Mouse (Mus musculus): ENCODE data around the gene Scrt2. TPM values are rescaled to one million over a fixed set of nuclear protein-coding genes. Genes with fewer than 3 reads are reported as not detected.

Gene Scrt2
- polyA plus RNA-seq, 1 experiment: not detected

GRCm38 (mm10) chr2:152068660-152069433 is 12.5 kb upstream of the Scrt2 start:
- no peaks in the 10 kb centered on the region for H3K36me3 ChIP-seq (ENCODE audit: control insufficient read depth, insufficient read depth, low read length)
- 60% methylated on average over 11 of the region's 11 CpGs for WGBS
- no peaks in the 10 kb centered on the region for H3K27me3 ChIP-seq (ENCODE audit: control insufficient read depth, insufficient read depth, low read length)

DNA sequence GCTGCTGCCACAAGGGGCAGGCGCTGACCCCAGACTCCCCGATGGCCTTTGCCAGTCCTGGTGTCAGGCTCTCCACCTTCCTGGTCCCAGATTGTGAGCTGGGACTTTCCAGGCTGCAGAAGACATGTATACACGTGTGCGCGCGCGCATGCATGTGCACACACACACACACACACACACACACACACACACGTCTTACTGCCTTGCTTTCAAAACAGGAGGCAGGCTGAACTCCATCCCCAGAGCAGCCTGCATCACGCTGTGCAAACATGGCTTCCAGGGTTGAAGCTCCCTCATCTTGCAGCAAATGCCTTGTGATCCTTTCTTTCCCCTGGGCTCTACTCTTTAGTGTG is 11.9 kb upstream of the Scrt2 start:
- H3K4me3 ChIP-seq (ENCODE audit: extremely low read depth, insufficient read depth, insufficient read length): no peak overlapping the region
- H3K4me1 ChIP-seq (ENCODE audit: control insufficient read depth, insufficient read depth, insufficient read length): no peaks in the 10 kb centered on the region
- DNase-seq (ENCODE audit: low read depth in 1 of 2, low spot score in 2 of 2): no peak
- H3K36me3 ChIP-seq (ENCODE audit: control insufficient read depth, insufficient read depth, low read length): no peaks in the 10 kb centered on the region
- no peak for TF ChIP-seq CTCF (IDR thresholded peaks at IDR 0.05; ENCODE audit: extremely low read depth, insufficient read depth, insufficient read length, insufficient replicate concordance)
- no peak for TF ChIP-seq POLR2A (IDR thresholded peaks at IDR 0.05; ENCODE audit: low read depth, low read length)
- WGBS: 73% methylated on average over 9 of the region's 9 CpGs
- no peaks in the 10 kb centered on the region for H3K27me3 ChIP-seq (ENCODE audit: control insufficient read depth, insufficient read depth, low read length)
- H3K27ac ChIP-seq (ENCODE audit: insufficient read depth, low read length): no peak overlapping the region

More at GRCm38 (mm10) chr2:152068660-152069433, 12.5 kb upstream of the Scrt2 start:
- no peak overlapping the region for H3K4me3 ChIP-seq (ENCODE audit: extremely low read depth, insufficient read depth, insufficient read length)
- H3K27ac ChIP-seq (ENCODE audit: insufficient read depth, low read length): no peak overlapping the region
- no peak for DNase-seq (ENCODE audit: low read depth in 1 of 2, low spot score in 2 of 2)
- no peak for TF ChIP-seq POLR2A (IDR thresholded peaks at IDR 0.05; ENCODE audit: low read depth, low read length)
- no peak for TF ChIP-seq CTCF (IDR thresholded peaks at IDR 0.05; ENCODE audit: extremely low read depth, insufficient read depth, insufficient read length, insufficient replicate concordance)
- H3K4me1 ChIP-seq (ENCODE audit: control insufficient read depth, insufficient read depth, insufficient read length): no peaks in the 10 kb centered on the region

DNA sequence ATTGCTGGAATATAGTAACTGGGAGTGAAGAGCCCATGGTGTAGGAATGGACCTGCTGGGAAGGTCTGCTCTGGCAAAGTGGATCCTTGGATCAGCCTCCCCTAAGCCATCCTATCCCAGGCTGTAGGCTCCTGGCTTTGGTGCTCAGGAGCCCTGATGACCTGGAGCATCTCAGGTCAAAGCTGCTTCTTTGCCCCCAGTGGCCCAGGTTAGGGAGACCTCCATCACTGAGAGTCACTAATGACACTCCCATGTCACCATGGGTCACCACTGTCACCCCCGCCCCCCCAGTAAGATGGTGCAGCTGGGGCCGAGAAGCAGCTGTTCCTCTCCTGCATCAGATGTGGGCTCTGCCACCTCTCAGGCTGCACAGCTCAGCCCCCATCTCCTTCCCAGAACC is 11.4 kb upstream of the Scrt2 start:
- no peaks in the 10 kb centered on the region for H3K27me3 ChIP-seq (ENCODE audit: control insufficient read depth, insufficient read depth, low read length)
- TF ChIP-seq POLR2A (IDR thresholded peaks at IDR 0.05; ENCODE audit: low read depth, low read length) (no peak), CTCF (IDR thresholded peaks at IDR 0.05; ENCODE audit: extremely low read depth, insufficient read depth, insufficient read length, insufficient replicate concordance) (no peak)
- no peak overlapping the region for H3K27ac ChIP-seq (ENCODE audit: insufficient read depth, low read length)
- WGBS: 80% methylated on average over 2 of the region's 2 CpGs
- DNase-seq (ENCODE audit: low read depth in 1 of 2, low spot score in 2 of 2): no peak
- H3K4me3 ChIP-seq (ENCODE audit: extremely low read depth, insufficient read depth, insufficient read length): no peak overlapping the region
- no peaks in the 10 kb centered on the region for H3K4me1 ChIP-seq (ENCODE audit: control insufficient read depth, insufficient read depth, insufficient read length)
- no peaks in the 10 kb centered on the region for H3K36me3 ChIP-seq (ENCODE audit: control insufficient read depth, insufficient read depth, low read length)

- Histone ChIP-seq H3K27ac (ENCODE audit: insufficient read depth, low read length) (no peak overlapping the region), H3K27me3 (ENCODE audit: control insufficient read depth, insufficient read depth, low read length) (no peaks in the 10 kb centered on the region), H3K36me3 (ENCODE audit: control insufficient read depth, insufficient read depth, low read length) (no peaks in the 10 kb centered on the region), H3K4me3 (ENCODE audit: extremely low read depth, insufficient read depth, insufficient read length) (no peak overlapping the region), H3K4me1 (ENCODE audit: control insufficient read depth, insufficient read depth, insufficient read length) (no peaks in the 10 kb centered on the region)
- 75% methylated on average over 2 of the region's 2 CpGs for WGBS
- DNase-seq (ENCODE audit: low read depth in 1 of 2, low spot score in 2 of 2): no peak
- TF ChIP-seq CTCF (IDR thresholded peaks at IDR 0.05; ENCODE audit: extremely low read depth, insufficient read depth, insufficient read length, insufficient replicate concordance): no peak
- no peak for TF ChIP-seq POLR2A (IDR thresholded peaks at IDR 0.05; ENCODE audit: low read depth, low read length)
Observed at GRCm38 (mm10) chr2:152074521-152074920, 6.8 kb upstream of the Scrt2 start.

GRCm38 (mm10) chr2:152075294-152075889 is 5.9 kb upstream of the Scrt2 start:
- DNase-seq (ENCODE audit: low read depth in 1 of 2, low spot score in 2 of 2): no peak
- no peaks in the 10 kb centered on the region for H3K36me3 ChIP-seq (ENCODE audit: control insufficient read depth, insufficient read depth, low read length)
- H3K27ac ChIP-seq (ENCODE audit: insufficient read depth, low read length): no peak overlapping the region
- WGBS: 41% methylated on average over 9 of the region's 9 CpGs
- H3K27me3 ChIP-seq (ENCODE audit: control insufficient read depth, insufficient read depth, low read length): no peaks in the 10 kb centered on the region
- H3K4me1 ChIP-seq (ENCODE audit: control insufficient read depth, insufficient read depth, insufficient read length): no peaks in the 10 kb centered on the region
- no peak for TF ChIP-seq POLR2A (IDR thresholded peaks at IDR 0.05; ENCODE audit: low read depth, low read length)
- TF ChIP-seq CTCF (IDR thresholded peaks at IDR 0.05; ENCODE audit: extremely low read depth, insufficient read depth, insufficient read length, insufficient replicate concordance): no peak
- no peak overlapping the region for H3K4me3 ChIP-seq (ENCODE audit: extremely low read depth, insufficient read depth, insufficient read length)

GRCm38 (mm10) chr2:152077337-152077736 is 4.0 kb upstream of the Scrt2 start:
- Histone ChIP-seq H3K27me3 (ENCODE audit: control insufficient read depth, insufficient read depth, low read length) (peaks cover 9% of the 10 kb centered on the region), H3K4me1 (ENCODE audit: control insufficient read depth, insufficient read depth, insufficient read length) (peaks cover 4% of the 10 kb centered on the region; the same call in 1 of the 2 replicates), H3K36me3 (ENCODE audit: control insufficient read depth, insufficient read depth, low read length) (no peaks in the 10 kb centered on the region), H3K27ac (ENCODE audit: insufficient read depth, low read length) (no peak overlapping the region), H3K4me3 (ENCODE audit: extremely low read depth, insufficient read depth, insufficient read length) (no peak overlapping the region)
- 66% methylated on average over 3 of the region's 3 CpGs for WGBS
- TF ChIP-seq CTCF (IDR thresholded peaks at IDR 0.05; ENCODE audit: extremely low read depth, insufficient read depth, insufficient read length, insufficient replicate concordance): no peak
- no peak for DNase-seq (ENCODE audit: low read depth in 1 of 2, low spot score in 2 of 2)
